Mouse (Mus musculus): Measurements from ENCODE around the gene Cep295nl.
"Not testable (repeated sequence)": the region's sequence is repeated elsewhere in the genome, so short reads cannot be mapped to it uniquely, and the experiment has no call there.

Gene Cep295nl

GRCm38 (mm10) chr11:118318678-118319077 lies 23.6 kb downstream of the Cep295nl start:
- DNase-seq: peak; percentile 83

DNA sequence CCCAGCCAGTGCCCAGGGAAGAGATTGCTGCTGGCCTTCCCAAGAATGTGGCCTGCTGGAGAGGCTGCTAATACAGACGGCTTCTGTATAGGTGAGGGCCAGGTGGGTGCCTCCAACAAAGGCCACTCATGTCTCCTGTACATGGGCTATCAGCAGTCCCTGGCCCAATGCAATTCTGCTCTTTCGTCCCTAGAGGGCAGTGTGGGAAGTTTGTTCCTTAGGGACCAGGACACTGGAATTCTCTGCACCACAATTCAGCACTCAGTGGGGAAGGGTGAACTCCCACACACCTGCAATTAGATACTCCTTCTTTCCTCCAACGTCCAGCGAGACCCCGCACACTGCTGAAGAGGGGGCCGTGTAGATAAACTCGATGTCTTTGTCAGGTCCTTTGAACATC lies 25.2 kb downstream of the Cep295nl start:
- peak; percentile 53 for DNase-seq

DNA sequence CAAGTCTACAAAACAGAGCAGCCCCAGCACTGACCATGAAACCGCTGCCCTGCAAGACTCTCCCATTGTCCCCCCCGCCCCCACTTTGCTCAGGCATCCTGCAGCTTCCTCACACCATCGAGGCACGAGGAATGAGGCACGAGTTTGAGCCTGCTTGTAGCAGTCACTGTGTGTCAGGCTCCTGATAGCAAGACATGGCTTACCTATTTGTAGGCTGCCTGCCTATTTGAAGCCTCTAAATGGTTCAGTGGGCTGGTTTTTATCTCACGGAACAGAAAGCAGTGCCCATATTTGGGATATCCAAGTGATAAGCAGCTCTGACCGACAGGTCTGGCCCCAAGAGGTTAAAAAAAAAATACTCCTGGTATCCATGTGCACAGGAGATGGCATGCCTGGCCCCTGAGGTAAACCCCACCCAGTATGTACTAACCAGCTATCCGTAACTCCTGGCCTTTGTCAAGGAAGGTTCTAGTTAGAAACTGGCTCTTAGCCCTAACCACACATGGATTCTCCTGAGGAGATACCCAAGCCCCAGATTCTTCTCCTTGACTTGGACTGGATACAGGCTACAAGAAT lies 26.0 kb downstream of the Cep295nl start:
- DNase-seq: no peak

DNA sequence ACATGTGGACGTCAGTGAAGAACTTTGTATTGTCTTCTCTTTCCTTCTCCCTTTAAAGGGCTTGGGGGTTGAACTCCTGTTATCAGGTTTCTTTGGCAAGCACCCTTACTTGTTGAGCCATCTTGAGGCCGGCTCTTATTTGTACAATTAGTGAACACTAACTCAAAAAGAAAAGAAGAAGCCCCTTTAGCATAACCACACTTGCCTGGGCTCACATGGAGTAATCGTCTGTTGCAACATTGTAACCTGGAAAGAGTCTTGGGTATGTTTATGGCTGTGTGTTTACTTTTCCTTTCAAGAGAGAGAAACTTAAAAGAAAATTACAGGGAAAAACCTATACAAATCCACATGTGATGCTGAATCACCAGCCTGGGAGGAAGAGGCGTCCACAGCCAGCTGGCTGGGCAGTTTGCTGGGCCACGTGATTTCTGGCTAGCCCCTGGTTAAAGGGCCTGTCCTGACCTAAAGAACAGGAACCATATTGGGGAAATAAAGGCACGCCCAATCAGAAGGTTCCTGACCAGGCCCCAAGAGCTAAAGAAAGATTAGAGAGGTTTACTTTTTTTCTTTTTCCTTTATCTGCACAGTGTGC lies 30.1 kb downstream of the Cep295nl start:
- no peak for DNase-seq

GRCm38 (mm10) chr11:118307962-118308361 lies 34.3 kb downstream of the Cep295nl start:
- not testable (repeated sequence) for DNase-seq

GRCm38 (mm10) chr11:118303959-118304358 lies 38.3 kb downstream of the Cep295nl start:
- DNase-seq: not testable (repeated sequence)

DNA sequence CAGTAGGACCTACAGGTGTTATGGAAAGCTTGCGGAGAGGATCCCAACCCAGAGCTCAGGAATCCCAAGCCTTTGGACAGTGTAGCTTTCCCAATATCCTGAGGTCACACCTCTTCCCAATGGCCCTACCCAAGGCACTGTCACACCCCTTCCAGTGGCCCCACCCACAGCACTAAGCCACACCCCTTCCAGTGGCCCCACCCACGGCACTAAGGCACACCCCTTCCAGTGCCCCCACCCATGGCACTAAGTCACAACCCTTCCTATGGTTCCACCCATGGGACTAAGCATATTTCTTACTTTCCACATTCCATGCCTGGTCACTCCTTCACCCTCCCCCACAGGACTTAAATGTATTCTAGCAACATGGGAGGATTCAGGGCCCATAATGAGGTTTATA lies 43.5 kb downstream of the Cep295nl start:
- no peak for DNase-seq

GRCm38 (mm10) chr11:118297967-118298366 lies 44.3 kb downstream of the Cep295nl start:
- DNase-seq: peak; percentile 79

- DNase-seq: no peak
These were observed 47.3 kb downstream of the Cep295nl start for GRCm38 (mm10) chr11:118295026-118295425.

DNA sequence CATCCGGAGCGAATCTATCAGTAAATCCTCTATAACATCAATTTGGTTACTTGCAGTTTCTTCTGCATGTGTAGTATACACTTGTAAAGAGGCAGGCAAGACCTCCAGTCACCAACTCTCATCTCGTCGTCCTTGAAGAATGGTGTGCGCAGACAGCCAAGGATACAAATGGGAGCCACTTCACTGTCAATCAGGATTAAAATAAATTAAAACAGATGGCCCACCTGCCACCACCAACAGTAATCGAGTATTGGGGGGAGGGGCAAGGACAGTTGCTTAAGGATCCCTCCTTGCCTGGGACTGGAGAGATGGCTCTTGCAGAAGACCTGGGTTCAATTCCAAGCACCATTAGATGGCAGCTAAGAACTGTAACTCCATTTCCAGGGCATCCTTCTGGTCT lies 49.6 kb downstream of the Cep295nl start:
- no peak for DNase-seq

DNA sequence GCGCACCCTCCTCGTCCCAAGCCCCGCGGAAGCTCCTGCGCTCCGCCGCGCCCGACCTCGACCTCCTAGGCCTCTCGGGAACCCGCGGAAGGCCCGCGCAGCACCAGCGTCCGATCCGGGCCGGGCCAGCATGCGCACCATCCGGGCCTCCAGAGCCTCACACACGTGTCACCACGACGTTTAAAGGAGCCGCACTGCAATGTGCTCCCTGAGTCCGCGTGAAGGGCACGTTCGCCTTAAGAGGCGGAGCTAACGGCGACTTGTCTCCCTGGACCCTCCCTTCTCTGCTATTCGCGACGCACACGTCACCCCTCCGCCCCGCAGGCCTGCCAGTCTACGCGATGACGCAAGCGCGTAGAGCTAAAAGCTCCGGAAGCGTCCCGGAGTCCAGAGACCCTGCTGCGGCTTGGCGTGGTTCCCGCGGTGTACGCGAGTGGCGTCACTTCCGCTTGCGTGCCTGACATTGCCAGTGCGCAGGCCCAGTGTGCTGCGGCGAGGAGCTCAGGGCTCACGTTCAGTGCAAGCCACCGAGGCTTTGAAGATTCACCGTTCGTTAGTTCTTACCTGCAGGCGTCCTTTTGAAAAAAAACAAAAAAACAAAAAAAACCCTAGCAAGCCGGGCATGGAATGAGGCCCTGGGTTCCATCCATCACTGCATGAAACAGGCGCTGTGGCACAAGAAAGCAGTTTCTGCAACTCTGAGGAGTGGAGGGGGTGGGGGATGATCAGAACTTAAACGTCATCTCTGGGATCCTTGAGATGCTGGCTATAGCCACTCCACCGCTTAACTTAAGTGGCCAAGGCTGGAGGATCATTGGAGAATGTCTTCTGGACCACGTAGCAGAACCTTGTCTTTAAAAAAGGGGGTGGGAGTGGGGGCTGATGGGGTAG lies 52.1 kb downstream of the Cep295nl start, which contains the start of gene Usp36:
TSS of gene Usp36 (minus strand) at position 246 of the 891 bp plus-strand sequence.
- DNase-seq: peak; percentile 98

DNA sequence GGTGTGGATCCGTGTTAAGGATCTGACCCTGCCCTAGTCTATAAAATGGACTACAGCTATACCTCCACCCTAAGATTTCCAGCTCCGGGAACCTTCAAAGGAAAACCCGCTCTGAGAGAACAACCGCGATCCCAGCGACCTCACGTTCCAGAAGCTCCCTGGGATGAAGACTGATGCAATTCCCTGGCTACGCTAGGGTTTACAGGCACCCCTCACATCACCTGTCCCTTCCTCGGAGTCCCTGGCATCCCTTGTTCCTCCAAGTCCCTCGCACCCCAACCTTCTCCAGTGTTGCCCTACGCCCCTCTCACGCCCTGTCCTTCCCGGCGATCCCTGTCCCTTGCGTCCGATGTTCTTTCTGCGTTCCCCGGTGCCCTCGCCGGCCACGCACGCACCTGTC lies 52.7 kb downstream of the Cep295nl start:
- no peak for DNase-seq

GRCm38 (mm10) chr11:118289037-118289511 lies 53.2 kb downstream of the Cep295nl start:
- DNase-seq: no peak

DNA sequence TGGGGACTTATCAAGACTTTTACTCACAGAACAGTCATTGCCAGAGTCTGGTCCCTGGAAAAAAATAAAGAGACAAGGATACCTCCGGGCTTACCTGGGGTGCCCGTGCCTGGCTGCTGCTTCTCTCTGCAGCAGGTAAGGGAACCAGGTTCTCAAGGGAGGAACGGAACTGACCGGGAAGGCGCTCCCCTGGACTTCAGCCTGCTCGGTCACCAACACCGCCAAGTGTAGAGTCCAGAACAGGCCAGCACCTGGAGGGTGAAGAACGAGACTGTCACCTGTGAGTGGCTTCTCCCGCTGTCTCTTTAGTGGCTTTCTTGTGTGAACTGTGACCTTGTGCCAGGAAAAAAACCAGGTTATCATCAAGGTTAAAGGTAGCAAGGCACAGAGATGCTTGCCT lies 54.7 kb downstream of the Cep295nl start:
- no peak for DNase-seq

GRCm38 (mm10) chr11:118286434-118286833 lies 55.9 kb downstream of the Cep295nl start:
- DNase-seq: no peak

DNA sequence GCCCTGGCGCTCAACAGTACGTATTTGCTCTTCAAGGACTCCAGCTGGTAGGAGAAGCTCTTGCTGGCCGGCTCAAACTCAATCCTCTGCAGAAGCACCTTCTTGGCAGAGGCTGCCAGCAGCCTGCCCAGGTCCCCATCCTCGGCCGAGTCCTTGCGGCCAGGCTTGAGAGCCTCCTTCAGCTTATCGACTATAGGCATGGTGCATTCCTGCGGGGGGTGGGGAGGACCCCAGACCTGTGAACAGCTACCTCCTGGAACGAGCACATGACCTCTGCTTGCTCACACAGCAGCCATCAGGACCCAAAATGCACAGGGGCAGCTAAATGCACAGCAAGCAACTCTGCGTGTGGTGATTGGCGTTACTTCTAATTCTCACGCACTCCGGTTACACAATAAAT lies 56.5 kb downstream of the Cep295nl start:
- no peak for DNase-seq
